Mouse (Mus musculus) retina, embryonic 14.5 days (tissue): ENCODE measurements around the gene Slc35a3.
"Not testable (repeated sequence)": the region's sequence is repeated elsewhere in the genome, so short reads cannot be mapped to it uniquely, and the experiment has no call there.

Source experiments
- DNase-seq: peaks from one replicate; pipeline ENCODE4 v3.0.0-alpha.2; 2015; ENCODE audit warnings: low spot score

Gene Slc35a3

GRCm38 (mm10) chr3:116712436-116712881 lies at the start of gene Slc35a3:
Slc35a3 (minus strand) TSS chr3:116712831.
- DNase-seq, result no peak

GRCm38 (mm10) chr3:116752818-116753217 lies 40.2 kb upstream of the Slc35a3 start:
- no peak for DNase-seq

- DNase-seq, result peak; percentile 72
These were observed 38.7 kb upstream of the Slc35a3 start for GRCm38 (mm10) chr3:116751191-116751860.

GRCm38 (mm10) chr3:116748391-116749170 lies 36.0 kb upstream of the Slc35a3 start:
- DNase-seq, result peak; percentile 75

- DNase-seq, result not testable (repeated sequence)
These were observed 35.0 kb upstream of the Slc35a3 start for GRCm38 (mm10) chr3:116747648-116748047.

GRCm38 (mm10) chr3:116740963-116741362 lies 28.3 kb upstream of the Slc35a3 start:
- no peak for DNase-seq

- no peak for DNase-seq
These were observed 27.5 kb upstream of the Slc35a3 start for GRCm38 (mm10) chr3:116740106-116740505.

GRCm38 (mm10) chr3:116737326-116737731 lies 24.7 kb upstream of the Slc35a3 start:
- no peak for DNase-seq

- DNase-seq, result peak; percentile 64
These were observed 17.0 kb upstream of the Slc35a3 start for GRCm38 (mm10) chr3:116729483-116730174.

GRCm38 (mm10) chr3:116726807-116727206 lies 14.2 kb upstream of the Slc35a3 start:
- DNase-seq, result no peak

GRCm38 (mm10) chr3:116723496-116724481 lies 11.2 kb upstream of the Slc35a3 start:
- no peak for DNase-seq

GRCm38 (mm10) chr3:116722980-116723379 lies 10.3 kb upstream of the Slc35a3 start:
- DNase-seq, result no peak

GRCm38 (mm10) chr3:116718951-116719350 lies 6.3 kb upstream of the Slc35a3 start:
- no peak for DNase-seq

- no peak for DNase-seq
These were observed 400 bp upstream of the Slc35a3 start for GRCm38 (mm10) chr3:116713031-116713430.

GRCm38 (mm10) chr3:116711624-116712435 lies 801 bp downstream of the Slc35a3 start:
- peak; percentile 71 for DNase-seq

GRCm38 (mm10) chr3:116710941-116711340 lies 1.7 kb downstream of the Slc35a3 start:
- no peak for DNase-seq

- DNase-seq, result no peak
These were observed 6.9 kb downstream of the Slc35a3 start for GRCm38 (mm10) chr3:116705637-116706204.

GRCm38 (mm10) chr3:116703835-116704234 lies 8.8 kb downstream of the Slc35a3 start:
- DNase-seq, result no peak

GRCm38 (mm10) chr3:116702647-116703272 lies 9.9 kb downstream of the Slc35a3 start:
- DNase-seq, result no peak

GRCm38 (mm10) chr3:116701601-116702000 lies 11.0 kb downstream of the Slc35a3 start:
- DNase-seq, result no peak
